ENCODE assay signal across 8 mouse cellular contexts in genomic region chr9:65523611-65524364, GRCm38 (mm10). TPM values are rescaled to one million over a fixed set of nuclear protein-coding genes. Genes with fewer than 3 reads are reported as not detected.
A peak's percentile ranks its signal among the peaks of the same experiment; 100 is the strongest.
DNase-seq lines count a peak whose midpoint lies in the region; ATAC-seq and TF ChIP-seq lines count a peak whose summit lies in the region.

No protein-coding gene starts in this region.

- peak; percentile 99 for TF ChIP-seq RAD21 in MEL (IDR thresholded peaks at IDR 0.05; ENCODE audit: low read depth, low read length)

- peaks cover 0 to 12% of the 10 kb centered on the region in 2 experiments; a peak in 3 of 4 replicates for H3K4me1 ChIP-seq in MEL (ENCODE audit: control insufficient read depth in 1 of 2, insufficient read depth in 2 of 2, low read length in 2 of 2)
- no peaks in the 10 kb centered on the region for H3K4me1 ChIP-seq in forebrain, postnatal 0 days (ENCODE audit: insufficient read depth)
- no peaks in the 10 kb centered on the region for H3K4me1 ChIP-seq in lung, embryonic 14.5 days (ENCODE audit: insufficient read depth)
- H3K4me1 ChIP-seq in olfactory bulb, adult 2 months (ENCODE audit: control insufficient read depth, insufficient read depth, low read length), result peaks cover 3% of the 10 kb centered on the region

- no peaks in the 10 kb centered on the region for H3K27me3 ChIP-seq in MEL (ENCODE audit: control insufficient read depth in 1 of 2, insufficient read depth in 2 of 2, low read length in 2 of 2)
- no peaks in the 10 kb centered on the region for H3K27me3 ChIP-seq in forebrain, postnatal 0 days (ENCODE audit: insufficient read depth, low read length)
- H3K27me3 ChIP-seq in lung, embryonic 14.5 days (ENCODE audit: insufficient read depth, low read length), result no peaks in the 10 kb centered on the region

- peak; percentile 85 for ATAC-seq in forebrain, postnatal 0 days
- peak; percentile 88 for ATAC-seq in lung, embryonic 14.5 days (ENCODE audit: insufficient read depth)

- H3K4me3 ChIP-seq in MEL (ENCODE audit: control insufficient read depth in 1 of 2, insufficient read depth in 1 of 2, low read depth in 2 of 2, low read length in 2 of 2), result peak overlapping the region in 1 of 2 experiments; percentile 42; a peak in 1 of 4 replicates
- no peak overlapping the region for H3K4me3 ChIP-seq in forebrain, postnatal 0 days (ENCODE audit: low read depth, low read length)
- H3K4me3 ChIP-seq in layer of hippocampus, adult 2 months, result no peak overlapping the region
- no peak overlapping the region for H3K4me3 ChIP-seq in lung, embryonic 14.5 days (ENCODE audit: low read depth, low read length)
- H3K4me3 ChIP-seq in olfactory bulb, adult 2 months (ENCODE audit: insufficient read depth, low read depth, low read length), result no peak overlapping the region

- peak; percentile 86 to 98 (median 95) for TF ChIP-seq CTCF in MEL (IDR thresholded peaks at IDR 0.05 in 2 of 3, conservative IDR thresholded peaks at IDR 0.05 in 1 of 3; ENCODE audit: control insufficient read depth in 1 of 3, insufficient read depth in 1 of 3, low read depth in 2 of 3, low read length in 3 of 3, poor library complexity in 1 of 3, severe bottlenecking in 1 of 3)
- peak; percentile 92 for TF ChIP-seq CTCF in forebrain, postnatal 0 days (IDR thresholded peaks at IDR 0.05; ENCODE audit: low read depth)
- peak; percentile 94 for TF ChIP-seq CTCF in layer of hippocampus, adult 2 months (conservative IDR thresholded peaks at IDR 0.05)
- TF ChIP-seq CTCF in lung, embryonic 14.5 days (IDR thresholded peaks at IDR 0.05; ENCODE audit: low read depth), result peak; percentile 92
- peak; percentile 91 for TF ChIP-seq CTCF in olfactory bulb, adult 2 months (IDR thresholded peaks at IDR 0.05; ENCODE audit: insufficient read depth, low read depth, low read length)

- H3K9ac ChIP-seq in MEL (ENCODE audit: control insufficient read depth, low read depth, low read length, poor library complexity, severe bottlenecking), result peak overlapping the region; percentile 32; the same call in 1 of the 2 replicates
- no peak overlapping the region for H3K9ac ChIP-seq in forebrain, postnatal 0 days
- H3K9ac ChIP-seq in lung, embryonic 14.5 days, result no peak overlapping the region

- H3K9me3 ChIP-seq in MEL (replicated peaks; ENCODE audit: insufficient read depth, low read length), result no peaks in the 10 kb centered on the region
- H3K9me3 ChIP-seq in forebrain, postnatal 0 days (ENCODE audit: low read length), result no peaks in the 10 kb centered on the region
- H3K9me3 ChIP-seq in lung, embryonic 14.5 days (ENCODE audit: low read depth, low read length), result no peaks in the 10 kb centered on the region

- no peaks in the 10 kb centered on the region for H3K79me2 ChIP-seq in MEL (ENCODE audit: control insufficient read depth, insufficient read depth, low read length, poor library complexity)

- peak in 1 of 2 experiments; percentile 16; a peak in 1 of 4 replicates for TF ChIP-seq EP300 in MEL (IDR thresholded peaks at IDR 0.05; ENCODE audit: low read depth in 1 of 2, low read length in 2 of 2)

- peaks cover 0 to 3% of the 10 kb centered on the region in 2 experiments; a peak in 2 of 4 replicates for H3K36me3 ChIP-seq in MEL (ENCODE audit: control insufficient read depth in 1 of 2, insufficient read depth in 2 of 2, low read length in 2 of 2)
- no peaks in the 10 kb centered on the region for H3K36me3 ChIP-seq in forebrain, postnatal 0 days (ENCODE audit: insufficient read depth)
- no peaks in the 10 kb centered on the region for H3K36me3 ChIP-seq in lung, embryonic 14.5 days (ENCODE audit: insufficient read depth)

- no peak for TF ChIP-seq POLR2A in MEL (IDR thresholded peaks at IDR 0.05; ENCODE audit: control insufficient read depth in 1 of 2, insufficient read depth in 1 of 2, low read depth in 1 of 2, low read length in 2 of 2, poor library complexity in 1 of 2)
- TF ChIP-seq POLR2A in olfactory bulb, adult 2 months (IDR thresholded peaks at IDR 0.05; ENCODE audit: insufficient read depth, low read depth, low read length), result no peak

- H3K4me2 ChIP-seq in forebrain, postnatal 0 days (ENCODE audit: low read depth), result no peak overlapping the region
- peak overlapping the region; percentile 26 for H3K4me2 ChIP-seq in lung, embryonic 14.5 days

- DNase-seq in MEL (ENCODE audit: low read depth, low spot score), result peak; percentile 88
- DNase-seq in cerebellum, adult 18-20 months, result peak; percentile 74 to 79
- DNase-seq in forebrain, postnatal 0 days, result peak; percentile 87
- peak; percentile 87 for DNase-seq in heart, postnatal 4 days
- peak; percentile 76 to 82 for DNase-seq in layer of hippocampus, adult 2 months (ENCODE audit: low spot score in 2 of 2)
- DNase-seq in lung, embryonic 14.5 days, result peak; percentile 91
- peak; percentile 58 to 62 for DNase-seq in thymus, adult 18-20 months

- WGBS in forebrain, postnatal 0 days, result 22% methylated on average over 14 of the region's 14 CpGs
- 20% methylated on average over 14 of the region's 14 CpGs for WGBS in lung, embryonic 14.5 days
- WGBS in olfactory bulb, adult 2 months, result 24% methylated on average over 14 of the region's 14 CpGs

- H3K27ac ChIP-seq in MEL (ENCODE audit: control insufficient read depth, low read depth, low read length), result no peak overlapping the region
- H3K27ac ChIP-seq in forebrain, postnatal 0 days (ENCODE audit: low read depth, low read length), result no peak overlapping the region
- H3K27ac ChIP-seq in layer of hippocampus, adult 2 months, result no peak overlapping the region
- no peak overlapping the region for H3K27ac ChIP-seq in lung, embryonic 14.5 days (ENCODE audit: low read depth)
- H3K27ac ChIP-seq in olfactory bulb, adult 2 months (ENCODE audit: insufficient read depth, low read depth, low read length), result no peak overlapping the region

TF ChIP-seq in MEL, 35 proteins besides CTCF, POLR2A, EP300 and RAD21 (continues in another document):
- TF ChIP-seq TCF12 (IDR thresholded peaks at IDR 0.05; ENCODE audit: low read depth, low read length), result 0 out of 2 replicates have a peak, but pooled peaks have one; percentile 14
- peak; percentile 95 for TF ChIP-seq MAX (IDR thresholded peaks at IDR 0.05; ENCODE audit: low read length)
- TF ChIP-seq ZNF384 (IDR thresholded peaks at IDR 0.05; ENCODE audit: low read depth, low read length), result 0 out of 2 replicates have a peak, but pooled peaks have one; percentile 23
- peak; percentile 10; the same call in 1 of the 2 replicates for TF ChIP-seq GABPA (IDR thresholded peaks at IDR 0.05; ENCODE audit: low read depth, low read length)
- TF ChIP-seq MYC (IDR thresholded peaks at IDR 0.05; ENCODE audit: low read depth, low read length), result peak; percentile 89
- TF ChIP-seq KAT2A (conservative IDR thresholded peaks at IDR 0.05; ENCODE audit: low read depth, low read length), result no peak
- peak; percentile 99 for TF ChIP-seq SMC3 (IDR thresholded peaks at IDR 0.05; ENCODE audit: low read depth, low read length)
- peak in 1 of 2 experiments; percentile 44; a peak in 1 of 4 replicates for TF ChIP-seq USF2 (IDR thresholded peaks at IDR 0.05; ENCODE audit: borderline replicate concordance in 1 of 2, insufficient read depth in 1 of 2, low read depth in 1 of 2, low read length in 2 of 2)
- TF ChIP-seq ZC3H11A (IDR thresholded peaks at IDR 0.05; ENCODE audit: low read depth, low read length), result peak; percentile 98
- TF ChIP-seq MAFK (IDR thresholded peaks at IDR 0.05; ENCODE audit: borderline replicate concordance, low read depth, low read length), result no peak
- TF ChIP-seq E2F4 (IDR thresholded peaks at IDR 0.05; ENCODE audit: borderline replicate concordance, low read depth, low read length), result no peak
- TF ChIP-seq CHD1 (IDR thresholded peaks at IDR 0.05; ENCODE audit: low read depth, low read length), result no peak
- no peak for TF ChIP-seq ETS1 (IDR thresholded peaks at IDR 0.05; ENCODE audit: low read depth, low read length)
- peak; percentile 90 for TF ChIP-seq USF1 (IDR thresholded peaks at IDR 0.05; ENCODE audit: low read depth, low read length)
- no peak for TF ChIP-seq RCOR1 (IDR thresholded peaks at IDR 0.05; ENCODE audit: low read depth, low read length)
- TF ChIP-seq ELF1 (IDR thresholded peaks at IDR 0.05; ENCODE audit: low read depth, low read length), result no peak
- TF ChIP-seq BHLHE40 (IDR thresholded peaks at IDR 0.05; ENCODE audit: borderline replicate concordance, low read depth, low read length), result peak; percentile 72; the same call in 1 of the 2 replicates
- TF ChIP-seq MXI1 (IDR thresholded peaks at IDR 0.05; ENCODE audit: low read depth, low read length), result peak; percentile 100
- TF ChIP-seq MEF2A (IDR thresholded peaks at IDR 0.05; ENCODE audit: extremely low read depth, insufficient replicate concordance, low read depth, low read length, poor library complexity, severe bottlenecking), result no peak
- TF ChIP-seq ZKSCAN1 (IDR thresholded peaks at IDR 0.05; ENCODE audit: low read depth, low read length), result no peak
- no peak for TF ChIP-seq UBTF (IDR thresholded peaks at IDR 0.05; ENCODE audit: borderline replicate concordance, insufficient read depth, low read depth, low read length)

RNA-seq across cellular contexts. Expression of gene Ankdd1a, which starts 3.8 kb away (rescaled TPM):
- total RNA-seq in MEL (2012; rRNA removed), result not detected in 2 replicates
- polyA plus RNA-seq in MEL (2012; ENCODE audit: insufficient read depth in 1 of 2, insufficient read length in 2 of 2, low read depth in 1 of 2, low replicate concordance in 2 of 2, missing spikeins in 1 of 2), result under 1 TPM in 1 of 2 experiments, not detected in 1; 0.06 TPM
- 3.3 TPM in 2 replicates for total RNA-seq in forebrain, postnatal 0 days (2014; rRNA removed)
- polyA plus RNA-seq in forebrain, postnatal 0 days (2015; fragmentation: Nextera tagmentation; extraction: Ambion mirVana), result 0.25 and 0.50 TPM in 2 replicates
- total RNA-seq in heart, postnatal 4 days (2021), result not detected
- total RNA-seq in layer of hippocampus, adult 2 months (2021), result 1 to 10 TPM; 4.8 to 5.0 TPM
- 0.12 TPM in 1 of 2 replicates, not detected in the other for polyA plus RNA-seq in lung, embryonic 14.5 days (2014; fragmentation: Nextera tagmentation; extraction: Ambion mirVana)
- not detected in 2 replicates for polyA plus RNA-seq in olfactory bulb, adult 2 months (2012; ENCODE audit: insufficient read depth, insufficient read length, low replicate concordance, missing spikeins)

RNA-seq across cellular contexts. Expression of gene Plekho2, which starts 56.1 kb away (rescaled TPM):
- 7.6 and 8.6 TPM in 2 replicates for total RNA-seq in MEL (2012; rRNA removed)
- polyA plus RNA-seq in MEL (2012; ENCODE audit: insufficient read depth in 1 of 2, insufficient read length in 2 of 2, low read depth in 1 of 2, low replicate concordance in 2 of 2, missing spikeins in 1 of 2), result 10 to 100 TPM in 1 of 2 experiments, not detected in 1; 12.9 TPM
- 5.2 and 5.4 TPM in 2 replicates for total RNA-seq in forebrain, postnatal 0 days (2014; rRNA removed)
- 3.1 and 4.0 TPM in 2 replicates for polyA plus RNA-seq in forebrain, postnatal 0 days (2015; fragmentation: Nextera tagmentation; extraction: Ambion mirVana)
- 10 to 100 TPM; 17.9 to 19.4 TPM for total RNA-seq in heart, postnatal 4 days (2021)
- 10 to 100 TPM; 12.0 to 14.5 TPM for total RNA-seq in layer of hippocampus, adult 2 months (2021)
- 20.9 and 21.8 TPM in 2 replicates for polyA plus RNA-seq in lung, embryonic 14.5 days (2014; fragmentation: Nextera tagmentation; extraction: Ambion mirVana)
- polyA plus RNA-seq in olfactory bulb, adult 2 months (2012; ENCODE audit: insufficient read depth, insufficient read length, low replicate concordance, missing spikeins), result not detected in 2 replicates
